Mouse (Mus musculus) spleen, postnatal 10 days (tissue): ENCODE results near the gene Ephb1.

Experiments used
- DNase-seq, 2 experiments: peaks; one replicate each; pipeline ENCODE4 v3.0.0; 2021 to 2022; ENCODE audit warnings: low spot score in 2 of 2

The Ephb1 gene

DNA sequence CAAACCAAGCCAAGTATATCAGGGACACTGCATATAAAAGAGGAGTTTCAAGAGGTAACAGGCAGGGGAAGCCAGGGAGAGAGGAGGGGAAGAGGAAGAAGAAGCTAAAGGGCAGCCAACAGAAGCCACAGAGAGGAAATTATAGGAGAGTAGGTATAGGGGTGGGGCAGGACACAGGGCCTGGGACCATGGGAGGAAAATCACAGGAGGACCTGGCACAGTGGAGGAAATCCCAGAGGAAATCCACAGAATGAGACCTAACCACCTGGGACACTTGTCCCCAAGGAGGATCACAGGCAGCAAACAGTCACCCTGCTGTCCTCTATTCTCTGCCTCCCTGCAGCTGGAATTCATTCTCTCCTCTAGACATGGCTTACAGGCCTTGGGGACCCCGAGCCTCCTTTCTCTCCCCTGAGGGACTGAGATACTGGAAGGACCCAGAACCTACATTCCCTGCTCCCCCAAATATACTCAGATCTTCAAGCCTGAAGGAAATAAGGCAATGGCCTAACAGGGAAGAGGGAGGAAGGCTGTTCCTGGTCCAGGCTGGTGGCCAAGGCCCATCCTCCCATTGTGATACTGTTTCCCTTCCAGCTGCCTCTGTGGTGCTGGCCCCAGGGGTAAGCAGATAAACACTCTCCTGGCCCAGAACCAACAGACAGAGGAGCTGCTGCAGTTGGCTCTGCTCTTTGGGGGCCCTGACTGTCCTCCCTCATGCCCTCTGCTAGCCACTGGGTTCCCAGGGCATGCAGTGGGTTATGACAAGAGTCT is 47.7 kb downstream of the Ephb1 start:
- no peak for DNase-seq

DNA sequence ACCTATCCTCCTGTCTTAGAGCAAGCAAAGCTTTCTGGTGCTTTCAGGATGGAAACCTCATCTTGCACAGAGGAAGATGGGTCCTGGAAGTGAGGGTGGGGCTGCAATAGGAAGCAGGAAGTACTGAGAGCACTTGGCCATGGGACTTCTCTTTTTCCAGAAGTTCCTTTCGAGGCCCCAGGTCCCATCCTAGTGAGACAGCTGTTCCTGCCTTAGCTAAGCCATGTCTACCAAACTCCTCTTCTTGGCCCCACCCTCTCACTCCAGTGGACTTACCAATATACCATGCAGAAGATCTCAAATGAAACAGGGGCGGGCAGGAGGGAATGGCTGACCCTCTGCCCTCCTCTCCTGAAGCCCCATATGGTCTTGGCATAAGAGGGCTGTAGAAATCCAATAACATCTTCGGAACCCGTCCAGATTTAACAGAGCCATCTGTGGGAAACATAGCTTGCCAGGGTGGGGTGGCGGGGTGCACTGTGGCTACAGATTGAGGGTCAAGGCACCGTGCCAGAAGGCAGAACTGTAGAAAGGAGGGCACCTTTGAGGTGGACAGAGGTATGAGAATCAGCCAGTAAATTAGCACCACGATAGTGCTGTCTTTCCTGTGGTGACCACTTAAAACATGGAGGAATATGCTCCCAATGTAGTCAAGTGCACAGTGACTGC is 48.9 kb downstream of the Ephb1 start:
- no peak for DNase-seq

DNA sequence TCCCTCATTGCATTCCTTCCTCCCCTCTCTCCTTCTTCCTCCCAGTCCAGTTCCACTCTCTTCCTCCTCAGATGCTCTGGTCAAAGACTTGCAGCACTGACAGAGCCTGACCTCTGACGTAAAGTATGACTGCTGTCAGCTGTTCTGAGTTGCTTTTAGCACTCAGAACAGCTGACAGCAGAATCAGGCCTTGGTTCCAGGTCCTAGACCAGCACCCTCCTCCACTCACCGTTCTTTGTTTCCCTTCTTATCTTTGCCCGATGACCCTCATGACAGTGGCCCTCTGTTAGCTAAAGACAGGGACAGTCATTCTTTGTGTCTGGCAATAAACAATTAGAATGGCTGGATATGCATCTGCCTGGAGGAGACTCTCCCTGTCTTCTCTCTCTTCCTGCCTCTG is 49.7 kb downstream of the Ephb1 start:
- DNase-seq = no peak

DNA sequence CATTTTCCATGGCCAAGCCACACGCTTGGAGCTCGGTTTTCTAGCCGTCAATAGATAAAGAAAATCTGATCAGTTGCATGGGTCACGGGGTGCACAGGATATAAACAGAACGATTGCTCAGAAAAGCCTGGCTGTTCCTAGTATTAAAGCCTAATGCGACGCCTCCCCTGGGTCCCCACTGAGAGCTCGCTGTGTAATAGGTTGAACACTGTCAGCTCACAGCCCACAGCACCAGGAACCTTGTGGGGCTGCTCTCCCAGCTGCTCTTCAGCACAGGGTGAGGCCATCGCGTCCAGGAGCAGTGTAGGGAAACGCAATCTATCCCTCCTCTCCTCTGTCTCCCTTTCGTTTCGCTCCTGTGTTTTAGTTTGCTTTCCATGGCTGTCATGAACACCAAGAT is 50.6 kb downstream of the Ephb1 start:
- DNase-seq = no peak

DNA sequence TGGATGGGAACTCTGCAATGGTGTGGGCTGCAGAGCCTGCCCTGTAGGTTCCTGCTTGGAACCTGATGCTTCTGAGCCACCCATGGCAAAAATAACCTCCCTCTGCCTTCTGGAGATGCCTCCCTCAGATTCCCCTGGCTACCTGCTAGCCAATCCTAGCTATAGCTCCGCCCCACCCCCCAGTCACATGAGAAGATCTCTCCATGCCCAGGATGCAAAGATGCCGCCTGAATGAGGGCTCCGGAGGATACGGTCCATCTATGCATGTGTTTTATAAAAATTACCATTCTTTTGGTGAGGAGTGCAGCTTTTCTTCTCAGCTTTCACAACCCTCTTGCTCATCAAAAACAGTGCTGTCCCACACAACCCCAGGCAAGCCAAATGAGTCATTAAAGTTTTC is 53.5 kb downstream of the Ephb1 start:
- DNase-seq = no peak

DNA sequence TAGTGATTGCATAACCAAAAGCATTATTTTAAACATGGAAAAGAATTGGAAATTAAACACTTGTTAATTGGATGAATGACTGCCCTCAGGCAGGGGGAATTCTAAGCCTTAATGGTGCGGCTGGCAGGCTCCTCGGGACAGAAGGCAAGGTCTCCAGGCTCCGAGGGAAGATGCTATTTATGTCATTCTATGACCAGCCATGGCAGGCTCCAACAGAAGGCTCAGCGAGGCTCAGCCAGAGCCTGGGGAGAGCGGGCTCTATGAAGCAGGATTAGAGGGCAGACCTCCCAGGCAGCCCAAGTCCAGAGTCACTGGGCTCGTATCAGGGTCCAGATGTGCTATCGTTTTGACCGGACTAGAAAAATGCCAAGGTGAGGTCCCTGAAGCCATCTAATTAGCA is 55.8 kb downstream of the Ephb1 start:
- no peak for DNase-seq

DNA sequence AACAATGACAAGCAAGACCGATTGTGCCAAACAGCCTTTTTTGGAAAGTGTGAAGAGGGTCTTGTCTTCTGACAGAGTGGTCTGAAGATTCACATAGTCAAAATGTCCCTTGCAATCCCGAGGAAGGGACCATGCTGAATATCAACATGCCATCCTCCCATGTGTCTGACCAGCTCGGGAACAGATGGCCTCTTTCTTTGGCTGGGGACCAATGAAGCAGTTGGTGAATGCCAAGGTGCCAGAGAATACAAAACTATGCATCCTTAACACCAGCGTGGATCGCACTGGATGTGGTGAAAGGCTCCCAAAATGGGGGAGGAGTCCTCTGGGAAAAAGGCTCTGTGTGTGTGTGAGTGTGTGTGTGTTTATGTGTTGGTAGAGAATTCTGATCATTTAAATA is 56.5 kb downstream of the Ephb1 start:
- no peak for DNase-seq

DNA sequence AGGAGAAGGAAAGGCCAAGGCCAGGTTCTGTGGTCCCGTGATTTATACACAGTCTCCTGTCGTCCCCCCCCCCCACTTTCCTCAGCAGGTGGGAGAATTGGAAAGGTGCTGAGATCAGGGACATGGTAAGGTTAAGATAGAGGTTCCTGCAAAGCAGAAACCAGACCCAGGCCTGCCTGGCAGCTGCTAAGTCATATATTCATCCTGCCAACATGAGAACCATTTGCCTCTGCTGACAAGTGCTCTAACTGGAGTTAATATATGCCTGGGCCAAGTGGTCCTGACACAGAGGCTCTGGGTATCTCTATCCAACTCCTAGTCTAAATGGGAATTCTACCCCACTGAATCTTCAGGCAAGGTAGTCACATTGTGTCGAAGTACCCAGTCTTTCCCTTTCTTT is 57.3 kb downstream of the Ephb1 start:
- DNase-seq = no peak

DNA sequence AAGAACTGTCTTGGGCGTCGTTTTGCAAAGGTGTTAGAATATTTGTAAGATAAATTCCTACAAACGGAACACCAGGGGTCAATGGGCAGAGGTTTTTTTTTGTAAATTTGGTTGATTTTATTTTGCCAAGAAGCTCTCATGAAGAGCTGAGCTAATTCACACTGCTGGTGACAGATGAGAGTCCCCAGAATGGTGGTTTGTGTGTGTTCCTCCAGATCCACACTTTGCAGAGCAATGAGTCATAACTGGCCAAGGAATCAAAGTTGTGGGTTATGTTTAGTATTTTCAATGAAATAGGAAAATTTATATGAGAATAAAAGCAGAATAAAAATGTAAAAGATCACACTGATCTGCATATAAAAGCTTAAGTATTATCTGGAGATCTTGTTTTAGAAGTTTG is 60.9 kb downstream of the Ephb1 start:
- no peak for DNase-seq

DNA sequence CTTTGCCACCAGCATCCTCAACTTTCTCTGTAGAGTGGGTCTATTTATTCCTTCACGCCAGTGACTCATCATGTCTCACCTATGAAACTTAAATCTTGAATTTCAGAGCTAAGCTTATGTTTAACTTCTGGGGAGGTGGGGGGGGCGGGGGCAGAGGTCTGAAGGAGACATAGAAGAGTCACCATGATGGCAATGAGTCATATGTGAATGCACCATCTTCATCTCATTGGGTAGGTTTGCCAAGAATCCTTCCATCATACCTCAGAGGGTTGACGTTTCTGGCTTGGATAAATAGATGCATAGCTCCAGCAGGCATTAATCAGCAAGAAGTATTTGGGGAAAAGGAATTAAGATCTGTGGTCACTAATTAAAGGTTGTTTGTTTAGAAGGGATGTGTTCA is 63.3 kb downstream of the Ephb1 start:
- DNase-seq = no peak

DNA sequence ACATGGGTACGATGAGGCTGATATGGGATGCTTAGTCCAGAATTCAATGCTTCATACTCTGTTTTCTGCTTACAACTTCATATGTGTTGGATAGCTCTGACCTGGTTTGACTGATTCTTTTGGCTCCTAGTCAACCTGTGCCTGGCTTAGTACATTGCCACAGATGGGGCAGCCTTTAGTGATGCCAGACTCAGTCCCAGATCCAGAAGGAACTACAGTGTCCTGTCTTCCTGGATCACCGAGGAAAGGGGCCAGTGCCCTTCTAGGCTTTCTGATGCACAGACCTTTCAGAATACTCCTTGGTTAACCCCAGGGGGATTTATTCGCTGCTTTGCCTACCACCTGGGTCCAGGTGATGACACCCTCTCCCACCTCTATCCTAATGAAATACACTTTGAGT is 66.1 kb downstream of the Ephb1 start:
- no peak for DNase-seq

DNA sequence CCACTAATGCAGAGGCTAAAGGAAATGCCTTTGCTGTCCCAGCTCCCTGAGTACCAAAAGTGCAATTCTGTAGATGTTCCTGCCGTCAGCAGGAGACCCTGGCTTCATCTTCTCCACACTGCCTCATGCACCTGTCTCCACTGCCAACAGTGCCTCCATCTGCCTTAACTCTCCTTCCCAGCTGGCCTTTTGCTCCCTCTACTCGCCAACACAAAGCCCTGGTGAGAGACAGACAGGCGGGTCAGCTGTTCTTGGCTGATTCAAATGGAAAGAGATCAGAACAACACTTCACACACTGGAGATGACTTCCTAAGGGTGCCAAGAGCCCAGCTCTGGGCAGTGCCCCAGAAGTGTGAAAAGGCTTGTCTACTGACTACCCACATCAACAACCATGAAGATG is 78.6 kb downstream of the Ephb1 start:
- no peak for DNase-seq

DNA sequence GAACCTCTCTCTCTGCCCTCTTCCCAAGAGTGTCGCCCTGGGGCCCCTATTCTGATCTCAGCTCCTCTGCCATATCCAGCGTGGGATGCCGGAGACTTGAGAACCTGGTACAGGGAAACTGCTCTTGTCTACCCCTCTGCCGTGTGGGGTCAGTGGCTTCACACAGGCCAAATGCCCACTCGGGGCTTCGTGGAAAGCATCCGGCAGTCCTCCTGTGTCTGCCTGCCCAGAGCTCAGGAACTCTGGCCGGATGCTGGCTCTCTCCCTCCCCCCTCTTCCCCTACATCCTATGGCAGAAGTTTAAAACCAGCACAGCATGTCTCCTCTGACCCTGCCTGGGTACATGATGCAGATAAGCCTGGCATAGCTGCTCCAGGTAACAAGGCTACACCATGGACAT is 80.5 kb downstream of the Ephb1 start:
- DNase-seq = no peak

DNA sequence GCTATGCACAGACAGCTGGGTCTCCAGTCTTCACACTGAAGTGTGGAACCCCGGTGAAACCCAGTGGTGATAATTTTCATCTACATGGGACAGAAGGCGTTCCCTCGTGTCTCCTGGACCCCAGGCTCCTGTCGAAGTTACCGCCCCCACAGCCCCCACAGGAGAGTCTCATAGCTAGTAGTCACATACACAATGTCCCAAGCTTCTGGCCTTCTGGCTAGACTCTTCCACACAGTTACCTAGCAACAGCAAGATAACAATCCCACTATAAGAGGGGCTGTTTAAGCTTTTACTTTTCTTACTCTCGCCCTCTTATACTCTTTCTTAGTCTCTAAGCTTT is 81.1 kb downstream of the Ephb1 start:
- no peak for DNase-seq

DNA sequence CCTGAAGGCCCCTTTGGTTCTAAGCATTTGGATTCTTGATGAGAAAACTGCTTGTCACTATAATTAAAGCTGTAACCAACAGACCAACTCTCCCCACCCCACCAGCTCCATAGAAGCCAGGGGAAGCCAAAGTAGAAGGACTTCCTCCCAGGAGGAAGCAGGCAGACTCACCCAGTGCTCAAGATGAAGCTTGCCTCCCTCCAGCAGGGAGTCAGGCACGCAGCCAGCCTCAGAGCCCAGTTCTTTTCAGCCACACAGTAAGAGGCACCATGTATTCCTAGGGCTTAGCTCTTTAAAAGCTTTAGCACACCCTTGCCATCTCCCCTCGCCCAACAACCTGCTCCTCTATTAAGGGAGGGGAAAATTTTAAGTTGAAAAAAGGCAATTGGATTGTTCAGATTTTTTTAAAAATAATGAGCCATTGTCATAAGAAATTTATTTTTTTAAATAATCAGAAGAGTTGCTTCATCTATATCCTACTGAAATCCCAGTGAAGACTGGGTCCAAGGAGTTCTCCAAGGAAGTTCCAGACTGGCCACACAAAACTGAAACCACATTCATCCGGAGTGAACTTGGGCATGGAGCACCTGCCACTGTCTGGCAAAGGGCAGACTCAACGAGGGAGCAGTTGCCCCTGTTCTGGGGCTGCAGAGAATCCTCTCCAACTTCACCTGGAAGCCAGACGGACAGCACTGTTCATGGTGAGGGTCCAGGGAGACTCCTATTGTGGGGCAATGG is 81.6 kb downstream of the Ephb1 start:
- DNase-seq = no peak

DNA sequence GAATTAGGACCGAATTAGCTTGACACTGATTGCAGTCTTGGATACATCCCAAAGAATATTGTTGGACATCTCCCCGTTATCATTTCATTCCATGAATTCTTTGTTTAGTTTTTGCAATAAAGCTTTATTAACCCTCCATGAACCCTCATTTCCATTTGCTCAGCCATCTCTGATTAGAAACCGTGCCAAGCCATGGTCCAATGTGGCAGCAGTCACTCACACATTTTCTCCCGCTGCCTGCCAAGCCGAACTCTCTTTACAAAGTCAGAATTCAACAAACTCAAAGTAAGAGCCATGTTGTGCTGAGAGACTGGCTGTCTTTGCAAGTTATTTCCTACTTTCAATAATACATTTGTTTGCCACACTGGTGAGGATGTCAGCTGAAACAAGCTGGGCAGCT is 84.0 kb downstream of the Ephb1 start:
- no peak for DNase-seq

DNA sequence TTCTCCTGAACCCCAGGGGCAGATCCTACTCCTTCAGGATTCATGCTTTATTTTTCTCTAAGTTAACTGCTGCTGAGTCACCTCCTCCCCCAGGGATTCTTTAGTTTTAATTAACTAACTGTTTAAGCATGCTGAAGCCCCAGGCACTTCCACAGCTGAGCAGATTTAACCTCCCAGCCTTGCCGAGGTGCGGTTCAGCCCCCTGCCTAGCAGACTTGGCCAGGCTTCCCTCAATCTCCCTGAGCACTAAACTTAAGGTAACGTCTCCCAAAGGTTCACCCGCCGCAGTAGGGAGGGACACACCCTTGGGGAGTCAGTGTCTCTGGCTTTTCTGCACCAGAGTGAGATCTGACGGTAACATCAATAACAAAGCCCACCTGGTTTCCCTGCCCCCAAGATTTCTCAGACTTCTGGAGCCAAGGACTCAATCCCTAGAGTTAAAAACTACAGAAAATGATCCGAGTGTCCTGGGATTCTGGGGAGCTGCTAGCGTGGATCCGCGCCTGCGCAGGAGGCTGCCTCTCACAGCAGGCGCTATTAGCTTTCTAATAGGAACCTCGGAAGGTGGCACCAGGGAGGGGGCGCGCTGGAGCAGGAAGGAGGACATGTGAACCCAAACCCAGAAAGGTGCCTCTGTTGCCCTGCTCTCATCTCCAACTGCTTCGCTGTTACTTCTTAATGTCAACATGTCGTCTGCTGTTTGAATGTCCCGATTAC is 87.0 kb downstream of the Ephb1 start:
- DNase-seq = no peak

DNA sequence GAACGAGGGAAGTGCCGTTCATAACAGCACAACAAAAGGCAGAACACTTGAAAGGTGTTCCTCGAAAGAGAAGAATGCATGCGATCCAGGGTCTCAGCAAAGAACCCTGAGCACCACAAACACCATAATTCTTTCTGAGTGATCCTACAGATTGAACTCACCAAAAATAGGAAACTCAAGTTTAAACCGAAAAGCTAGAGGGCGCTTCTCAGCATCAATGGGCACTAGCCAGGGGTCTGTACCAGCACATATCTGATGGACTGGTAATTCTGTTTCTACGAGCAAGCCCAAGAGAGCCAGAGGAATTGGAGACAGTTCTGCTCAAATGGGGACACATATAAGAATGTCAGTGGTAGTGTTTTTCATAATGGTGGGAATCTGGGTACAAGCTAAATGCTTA is 90.7 kb downstream of the Ephb1 start:
- DNase-seq = no peak

DNA sequence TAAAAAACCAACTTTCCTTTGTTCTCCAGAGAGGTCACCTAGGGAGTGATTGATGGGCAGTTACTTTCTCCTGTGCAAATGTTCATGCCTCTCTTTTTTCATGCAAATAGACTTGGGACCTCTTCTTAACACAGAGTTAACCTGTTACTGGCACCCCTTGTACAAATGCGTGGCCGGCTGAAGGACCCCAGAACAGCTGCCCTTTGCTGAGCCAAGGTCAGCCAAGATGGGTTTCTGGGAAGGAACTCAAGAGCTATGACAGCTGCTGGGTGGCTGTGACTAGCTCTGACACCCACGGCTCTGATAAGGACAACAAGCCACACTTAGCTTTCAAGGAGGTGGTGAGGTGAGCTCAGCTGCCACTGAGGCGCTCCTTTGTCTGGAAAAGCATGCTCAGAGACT is 92.4 kb downstream of the Ephb1 start:
- DNase-seq = no peak

DNA sequence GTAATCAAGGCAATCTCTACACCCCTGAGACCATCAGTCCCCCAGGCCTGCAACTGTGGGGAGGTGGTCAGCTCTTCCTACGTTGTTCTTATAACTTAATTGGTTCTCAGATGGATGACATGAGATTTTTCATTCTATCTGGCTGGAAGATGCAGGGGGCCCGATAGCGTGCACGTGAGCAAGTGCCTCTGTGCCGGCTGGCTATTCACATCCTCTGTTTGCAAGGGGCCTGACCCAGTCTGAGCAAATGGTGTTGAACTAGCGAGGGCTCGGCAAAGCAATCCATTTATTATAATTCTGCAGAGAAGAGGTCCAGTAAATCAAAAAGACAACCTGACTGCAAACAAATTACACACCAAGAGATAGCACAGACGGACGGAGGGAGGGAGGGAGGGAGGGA is 93.0 kb downstream of the Ephb1 start:
- no peak for DNase-seq

DNA sequence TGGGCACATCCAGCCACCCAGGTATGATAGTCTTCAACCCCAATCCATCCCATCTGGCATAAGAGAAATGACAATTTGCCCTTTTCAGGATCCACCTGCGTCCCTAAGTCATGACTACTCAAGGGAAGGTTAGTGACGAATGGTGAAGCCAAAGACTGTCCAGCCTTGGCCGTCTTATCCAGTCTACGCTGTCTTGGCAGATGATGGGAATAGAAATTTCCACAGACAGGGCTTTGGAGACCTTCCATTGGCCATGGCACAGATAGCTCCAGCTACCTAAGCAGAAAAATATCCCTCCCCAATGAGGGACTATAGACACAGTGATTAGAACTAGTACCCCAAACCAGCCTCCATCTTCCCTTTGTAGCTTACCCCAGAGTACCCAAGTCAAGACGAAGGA is 98.1 kb downstream of the Ephb1 start:
- no peak for DNase-seq

DNA sequence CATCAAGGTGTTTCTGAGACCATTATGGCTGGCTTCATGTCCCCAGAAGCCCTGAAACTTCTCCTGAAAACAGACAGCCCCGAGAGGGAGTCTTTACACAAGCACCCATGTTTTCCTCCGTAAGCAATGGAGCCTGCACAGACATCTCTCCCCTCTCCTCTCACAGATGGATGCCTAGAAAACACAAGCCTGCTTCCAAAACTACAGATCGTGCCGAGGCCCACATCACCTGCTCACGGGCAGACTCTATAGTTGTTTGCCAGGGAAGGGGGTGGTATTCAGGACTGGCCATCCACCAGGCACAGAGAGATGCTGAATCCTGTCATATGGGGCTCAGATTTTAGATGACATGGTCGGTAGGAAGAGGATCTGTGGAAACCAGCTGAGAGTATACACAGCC is 98.7 kb downstream of the Ephb1 start:
- DNase-seq = no peak
